Mouse (Mus musculus) ES-E14 (cell line): ENCODE measurements at regions not wholly inside any gene's neighbourhood (a gene's known extent, or its start where the extent isn't known, plus 50 kb on each side); places are given as distances from the start of the nearest gene placed in this dataset.

Experiments used
- DNase-seq: peaks from one replicate; pipeline ENCODE4 v3.0.0-alpha.2; 2013; ENCODE audit warnings: low read depth, low spot score
- H3K27ac ChIP-seq: 2 replicates; pipeline ENCODE4 v1.5.1; 2012; ENCODE audit warnings: low read depth, mild to moderate bottlenecking, low read length, moderate library complexity, mixed read lengths; ENCODE audit not compliant: poor library complexity, insufficient read depth, severe bottlenecking
- H3K36me3 ChIP-seq: 2 replicates; pipeline ENCODE4 v1.6.1; 2012; ENCODE audit warnings: mild to moderate bottlenecking, low read length, moderate library complexity, mixed read lengths; ENCODE audit not compliant: control insufficient read depth, poor library complexity, insufficient read depth, severe bottlenecking
- H3K4me1 ChIP-seq, 2 experiments: fragments of 150-350 bp in 1 of 2; sonication (generic) in 1 of 2; 2 replicates each; pipeline ENCODE4 v1.6.1; 2012; ENCODE audit warnings: low read length in 2 of 2, mild to moderate bottlenecking in 1 of 2, mixed read lengths in 1 of 2; ENCODE audit not compliant: control insufficient read depth in 2 of 2, insufficient read depth in 2 of 2, poor library complexity in 1 of 2
- H3K4me3 ChIP-seq, 2 experiments: fragments of 150-350 bp in 1 of 2; sonication (generic) in 1 of 2; 2 replicates each; pipeline ENCODE4 v1.5.1; 2012; ENCODE audit warnings: low read length in 2 of 2, low read depth in 1 of 2, mild to moderate bottlenecking in 1 of 2, mixed read lengths in 1 of 2; ENCODE audit not compliant: insufficient read depth in 1 of 2, poor library complexity in 1 of 2, severe bottlenecking in 1 of 2
- H3K9ac ChIP-seq: 2 replicates; pipeline ENCODE4 v1.6.1; 2012; ENCODE audit warnings: low read depth, mild to moderate bottlenecking, low read length, mixed read lengths; ENCODE audit not compliant: poor library complexity, insufficient read depth, severe bottlenecking
- H3K9me3 ChIP-seq: fragments of 150-350 bp; sonication (generic); 2 replicates; pipeline ENCODE4 v1.6.1; 2012; ENCODE audit warnings: low read depth, mild to moderate bottlenecking, low read length; ENCODE audit not compliant: control insufficient read depth, insufficient read depth
- CHD2 ChIP-seq: IDR thresholded peaks from 2 replicates; pipeline ENCODE4 v1.6.1; 2014; ENCODE audit warnings: mild to moderate bottlenecking, low read depth, low read length, inconsistent platforms
- HCFC1 ChIP-seq: IDR thresholded peaks from 2 replicates; pipeline ENCODE4 v1.6.1; 2012; ENCODE audit warnings: low read length, inconsistent platforms, borderline replicate concordance; ENCODE audit not compliant: insufficient read depth
- MAFK ChIP-seq: IDR thresholded peaks from 2 replicates; pipeline ENCODE4 v1.6.1; 2014; ENCODE audit warnings: mild to moderate bottlenecking, low read depth, low read length, inconsistent platforms; ENCODE audit not compliant: insufficient read depth
- ZC3H11A ChIP-seq: IDR thresholded peaks from 2 replicates; pipeline ENCODE4 v1.6.1; 2012; ENCODE audit warnings: low read depth, mild to moderate bottlenecking, inconsistent platforms, low read length, borderline replicate concordance
- ZNF384 ChIP-seq: IDR thresholded peaks from 2 replicates; pipeline ENCODE4 v1.6.1; 2012; ENCODE audit warnings: low read depth, low read length, inconsistent platforms
- in situ Hi-C, 2 experiments: fragments of 600-800 bp; cut with MboI; formaldehyde crosslinking; loops; one replicate each; pipeline ENCODE4 v1.15.1; 2025; ENCODE audit warnings: low sequenced_read_pairs in 2 of 2, inconsistent platforms in 1 of 2; ENCODE audit not compliant: unreplicated experiment in 2 of 2

DNA sequence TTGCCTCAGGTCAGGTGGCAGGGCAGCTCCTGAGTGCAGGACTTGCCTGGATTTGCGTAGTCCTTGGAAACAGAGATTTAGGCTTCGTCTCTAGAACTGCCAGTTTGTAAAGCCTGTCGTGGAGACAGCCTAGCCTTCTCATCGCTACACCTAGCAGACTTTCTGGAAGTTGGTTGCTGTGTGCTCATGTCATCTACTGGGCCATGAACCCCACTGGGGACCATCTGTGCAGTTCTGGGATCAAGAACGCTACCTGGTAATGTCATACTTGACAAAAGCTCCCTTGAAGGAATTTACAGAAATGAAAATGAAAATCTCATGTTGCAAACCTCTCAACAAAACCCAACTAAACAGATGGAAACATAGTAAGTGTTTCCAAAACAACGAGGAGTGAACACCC, 85.3 kb upstream of the Cry1 start:
- H3K4me1 ChIP-seq, result peaks cover 0 to 4% of the 10 kb centered on the region in 2 experiments; a peak in 1 of 4 replicates
- no peaks in the 10 kb centered on the region for H3K9me3 ChIP-seq
- H3K27ac ChIP-seq, result no peak overlapping the region
- in situ Hi-C loops, result no loop called here
- H3K36me3 ChIP-seq, result no peaks in the 10 kb centered on the region
- no peak for TF ChIP-seq ZC3H11A
- no peak for TF ChIP-seq MAFK
- no peak for TF ChIP-seq ZNF384
- TF ChIP-seq HCFC1, result no peak
- TF ChIP-seq CHD2, result no peak
- no peak overlapping the region for H3K4me3 ChIP-seq
- no peak overlapping the region for H3K9ac ChIP-seq
- DNase-seq, result no peak

DNA sequence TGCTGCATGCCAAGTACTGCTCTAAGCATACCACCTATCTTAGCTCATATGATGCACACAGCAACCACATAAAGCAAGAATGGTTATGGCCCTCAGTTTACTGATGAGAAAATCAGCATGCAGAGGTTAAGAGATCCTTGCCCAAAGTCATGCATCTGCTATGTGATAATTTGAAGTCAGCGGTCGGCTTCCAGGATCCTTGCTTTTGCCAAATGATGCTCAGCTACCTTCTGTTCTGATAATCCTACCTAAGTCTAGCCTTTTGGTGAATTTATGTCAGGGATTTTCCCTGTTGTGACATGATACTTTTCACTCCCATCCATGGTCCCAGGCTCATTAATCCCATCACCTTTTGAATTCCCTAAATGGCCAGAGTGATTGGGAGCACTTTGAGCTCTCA, 91.9 kb upstream of the Cry1 start:
- no peak for DNase-seq
- no peak overlapping the region for H3K27ac ChIP-seq
- H3K4me3 ChIP-seq, result no peak overlapping the region
- H3K36me3 ChIP-seq, result no peaks in the 10 kb centered on the region
- no peaks in the 10 kb centered on the region for H3K9me3 ChIP-seq
- H3K9ac ChIP-seq, result no peak overlapping the region
- TF ChIP-seq ZNF384, result no peak
- TF ChIP-seq HCFC1, result no peak
- no peak for TF ChIP-seq CHD2
- TF ChIP-seq ZC3H11A, result no peak
- no peak for TF ChIP-seq MAFK
- in situ Hi-C loops, result no loop called here
- H3K4me1 ChIP-seq, result peaks cover 0 to 4% of the 10 kb centered on the region in 2 experiments; a peak in 1 of 4 replicates

DNA sequence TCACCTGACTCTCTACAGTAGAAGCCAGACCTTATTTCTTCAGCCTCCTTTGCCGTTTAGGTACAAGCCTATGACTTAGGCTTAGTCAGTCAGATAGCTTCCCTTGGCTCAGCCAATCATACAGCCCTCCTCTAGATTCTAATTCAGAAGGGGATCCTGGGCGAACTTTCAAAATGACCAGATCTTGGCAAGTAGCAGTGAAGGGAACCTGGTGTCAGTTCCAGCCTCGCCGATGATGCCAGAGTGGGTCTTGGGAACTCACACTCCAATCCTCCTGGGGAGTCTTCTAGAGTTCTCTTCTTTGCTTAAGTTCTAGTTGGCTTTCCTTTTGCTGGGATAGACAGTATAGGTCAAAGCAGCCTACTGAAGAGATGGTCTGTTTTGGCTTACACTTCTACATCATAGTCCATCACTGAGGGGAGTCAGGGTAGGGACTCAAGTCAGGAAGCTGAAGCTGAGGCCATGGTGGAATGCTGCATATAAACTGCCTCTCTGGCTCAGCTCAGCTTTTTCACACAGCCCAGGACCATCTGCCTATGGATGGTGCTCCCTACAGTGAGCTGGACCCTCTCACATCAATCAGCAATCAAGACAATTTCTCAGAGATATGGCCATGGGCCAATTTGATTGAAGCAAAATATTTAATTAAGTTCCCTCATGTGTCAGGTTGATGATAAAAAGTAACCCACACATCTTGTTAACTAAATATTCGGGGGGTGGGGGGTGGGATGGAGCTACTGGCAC, 94.7 kb upstream of the Btbd11 start:
- H3K9ac ChIP-seq, result no peak overlapping the region

DNA sequence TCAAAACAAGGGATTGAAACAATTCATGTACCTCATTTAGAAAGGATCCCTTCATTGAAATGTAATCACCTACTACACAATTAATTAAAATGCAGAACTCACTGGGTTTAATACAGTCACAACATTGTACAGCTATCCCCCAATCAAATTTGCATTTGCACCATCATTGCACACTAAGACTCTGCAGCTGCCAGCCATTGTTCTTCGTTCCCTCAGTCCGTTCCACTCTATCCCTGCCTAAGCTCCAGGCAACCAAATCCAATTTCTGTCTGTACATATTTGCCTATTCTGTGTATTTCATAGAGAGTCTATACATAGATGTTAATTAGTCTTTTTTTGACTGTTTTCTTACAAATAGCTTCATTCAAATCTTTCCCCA, 94.1 kb upstream of the Btbd11 start:
- TF ChIP-seq MAFK (no peak), HCFC1 (no peak), ZC3H11A (no peak), ZNF384 (no peak), CHD2 (no peak)
- Histone ChIP-seq H3K9ac (no peak overlapping the region), H3K27ac (no peak overlapping the region), H3K36me3 (no peaks in the 10 kb centered on the region), H3K4me1 (no peaks in the 10 kb centered on the region), H3K4me3 (no peak overlapping the region), H3K9me3 (no peaks in the 10 kb centered on the region)
- in situ Hi-C loops, result no loop called here
- DNase-seq, result no peak

More for the DNA sequence above, 94.7 kb upstream of the Btbd11 start:
- H3K36me3 ChIP-seq, result no peaks in the 10 kb centered on the region
- in situ Hi-C loops, result no loop called here
- H3K27ac ChIP-seq, result no peak overlapping the region
- TF ChIP-seq ZC3H11A, result no peak
- TF ChIP-seq HCFC1, result no peak
- TF ChIP-seq CHD2, result no peak
- TF ChIP-seq ZNF384, result no peak
- TF ChIP-seq MAFK, result no peak
- no peaks in the 10 kb centered on the region for H3K4me1 ChIP-seq
- no peak for DNase-seq
- H3K9me3 ChIP-seq, result no peaks in the 10 kb centered on the region
- H3K4me3 ChIP-seq, result no peak overlapping the region
